Mouse (Mus musculus) lung, adult 2 months (tissue): Measurements from ENCODE around the gene Eloa.

Source experiments
- CTCF ChIP-seq: fragments of 200-500 bp; IDR thresholded peaks from 2 replicates; pipeline ENCODE4 v1.5.1; 2011; ENCODE audit warnings: mild to moderate bottlenecking, low read length, control low read depth; ENCODE audit not compliant: insufficient read depth
- POLR2A ChIP-seq: fragments of 200-500 bp; IDR thresholded peaks from 2 replicates; pipeline ENCODE4 v1.6.1; 2011; ENCODE audit warnings: low read depth, mild to moderate bottlenecking, control low read depth, low read length, borderline replicate concordance; ENCODE audit errors: extremely low read depth

GRCm38 (mm10) chr4:136056030-136056429 is 34.5 kb upstream of the Eloa start:
- TF ChIP-seq POLR2A (no peak), CTCF (no peak)
